Mouse (Mus musculus): Measurements from ENCODE around the gene Tatdn3. TPM values are rescaled to one million over a fixed set of nuclear protein-coding genes. Genes with fewer than 3 reads are reported as not detected.

Tatdn3 gene
- polyA plus RNA-seq, 1 experiment = 60.7 TPM

DNA sequence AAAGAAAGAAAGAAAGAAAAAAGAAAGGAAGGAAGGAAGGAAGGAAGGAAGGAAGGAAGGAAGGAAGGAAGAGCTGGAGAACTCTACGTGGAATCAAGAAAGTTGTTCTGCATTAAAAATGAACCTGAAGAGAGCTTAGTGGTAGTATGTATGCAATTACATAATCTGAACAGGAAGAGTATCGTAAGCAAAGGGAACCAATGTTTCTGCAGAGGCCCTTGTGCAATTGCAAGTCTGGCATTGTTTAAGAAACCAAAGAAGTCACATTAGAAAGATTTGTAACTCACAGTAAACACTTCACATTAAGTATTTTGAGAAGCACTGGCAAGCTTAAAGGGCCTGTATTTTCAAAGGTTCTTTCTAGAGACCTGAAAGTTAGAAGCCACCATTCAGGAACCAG is 39.6 kb downstream of the Tatdn3 start:
- Histone ChIP-seq H3K4me3 (ENCODE audit: insufficient read depth, low read length) (no peak overlapping the region), H3K4me1 (ENCODE audit: control insufficient read depth, insufficient read depth, low read length) (no peaks in the 10 kb centered on the region), H3K27ac (ENCODE audit: insufficient read depth, low read length) (no peak overlapping the region)
- TF ChIP-seq CTCF (IDR thresholded peaks at IDR 0.05; ENCODE audit: extremely low read depth, insufficient read depth, low read length) (no peak), POLR2A (IDR thresholded peaks at IDR 0.05; ENCODE audit: extremely low read depth, insufficient read depth, low read length) (no peak)

GRCm38 (mm10) chr1:191021016-191021415 is 41.7 kb downstream of the Tatdn3 start:
- no peak overlapping the region for H3K4me3 ChIP-seq (ENCODE audit: insufficient read depth, low read length)
- H3K4me1 ChIP-seq (ENCODE audit: control insufficient read depth, insufficient read depth, low read length) = no peaks in the 10 kb centered on the region
- H3K27ac ChIP-seq (ENCODE audit: insufficient read depth, low read length) = no peak overlapping the region
- TF ChIP-seq CTCF (IDR thresholded peaks at IDR 0.05; ENCODE audit: extremely low read depth, insufficient read depth, low read length) = no peak
- no peak for TF ChIP-seq POLR2A (IDR thresholded peaks at IDR 0.05; ENCODE audit: extremely low read depth, insufficient read depth, low read length)

DNA sequence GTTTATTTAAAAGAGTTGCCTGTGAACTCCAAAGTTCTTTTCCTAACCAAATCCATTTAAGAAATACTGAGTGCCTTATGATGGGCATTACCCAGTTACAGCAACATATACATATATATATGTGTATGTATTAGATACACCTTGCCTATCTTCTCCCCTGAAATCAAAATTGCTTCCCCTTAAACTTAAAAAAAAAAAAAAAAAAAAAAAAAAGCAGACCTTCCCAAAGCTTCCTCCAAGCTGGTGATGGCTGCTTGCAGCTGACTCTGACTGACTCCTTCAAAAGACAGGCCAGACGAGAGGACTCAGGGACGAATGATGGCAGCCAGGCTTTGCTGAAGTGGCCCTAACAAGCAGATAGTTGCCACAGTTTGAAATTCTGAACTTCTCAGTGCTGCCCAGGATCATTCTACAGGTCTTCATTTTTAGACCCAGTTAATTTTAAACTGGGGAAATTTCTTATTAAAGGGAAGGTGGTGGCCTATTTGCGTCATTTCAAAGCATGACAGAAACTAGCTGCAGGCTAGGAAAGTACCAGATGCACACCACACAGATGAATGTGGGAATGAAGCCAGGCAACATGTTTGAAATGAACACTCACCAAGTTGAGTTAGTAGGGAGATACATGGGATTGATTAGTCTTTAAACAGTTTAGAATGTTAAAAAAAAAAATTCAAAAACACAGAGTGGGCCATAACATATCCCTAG is 42.4 kb downstream of the Tatdn3 start:
- H3K27ac ChIP-seq (ENCODE audit: insufficient read depth, low read length) = no peak overlapping the region
- TF ChIP-seq POLR2A (IDR thresholded peaks at IDR 0.05; ENCODE audit: extremely low read depth, insufficient read depth, low read length) = no peak
- no peak for TF ChIP-seq CTCF (IDR thresholded peaks at IDR 0.05; ENCODE audit: extremely low read depth, insufficient read depth, low read length)

DNA sequence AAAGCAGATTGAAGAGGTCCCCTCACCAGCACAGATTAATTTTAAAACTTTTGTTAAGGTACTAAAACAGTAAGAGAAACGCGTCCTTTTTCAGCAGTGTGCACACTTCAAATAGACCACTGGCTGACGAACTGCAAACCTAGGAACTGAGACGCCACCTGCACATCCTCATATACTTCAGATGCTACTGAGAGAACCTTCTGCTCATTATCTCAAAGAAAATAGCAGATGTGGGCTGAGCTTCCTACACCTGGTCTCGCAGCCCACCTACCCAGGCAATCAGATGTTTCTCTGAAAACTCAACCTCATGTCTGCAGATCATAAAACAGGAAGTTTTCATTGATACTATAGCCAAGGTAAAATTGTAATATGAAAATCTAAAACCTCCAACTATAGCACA is 42.9 kb downstream of the Tatdn3 start:
- Histone ChIP-seq H3K4me1 (ENCODE audit: control insufficient read depth, insufficient read depth, low read length) (no peaks in the 10 kb centered on the region), H3K4me3 (ENCODE audit: insufficient read depth, low read length) (no peak overlapping the region), H3K27ac (ENCODE audit: insufficient read depth, low read length) (no peak overlapping the region)
- TF ChIP-seq CTCF (IDR thresholded peaks at IDR 0.05; ENCODE audit: extremely low read depth, insufficient read depth, low read length) (no peak), POLR2A (IDR thresholded peaks at IDR 0.05; ENCODE audit: extremely low read depth, insufficient read depth, low read length) (no peak)

More for the DNA sequence above, 42.4 kb downstream of the Tatdn3 start:
- H3K4me1 ChIP-seq (ENCODE audit: control insufficient read depth, insufficient read depth, low read length) = no peaks in the 10 kb centered on the region
- no peak overlapping the region for H3K4me3 ChIP-seq (ENCODE audit: insufficient read depth, low read length)

DNA sequence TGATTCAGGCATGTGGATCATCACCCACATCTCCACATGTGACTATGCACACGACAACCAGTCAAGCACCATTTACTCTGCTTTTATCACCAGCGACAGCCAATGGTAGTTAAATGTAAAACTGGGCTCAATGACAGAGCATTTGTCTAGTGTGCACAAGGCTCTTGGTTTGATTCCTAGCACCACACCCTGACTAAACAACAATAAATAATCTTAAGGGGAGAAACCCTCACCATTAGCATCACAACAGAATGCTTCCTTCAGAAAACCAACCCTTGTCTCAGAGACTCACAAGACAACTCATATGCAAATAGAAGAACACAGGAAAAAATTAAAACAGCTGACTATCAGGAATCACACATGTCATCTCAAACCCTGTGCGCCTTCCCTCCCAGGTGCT is 48.5 kb downstream of the Tatdn3 start:
- no peaks in the 10 kb centered on the region for H3K4me1 ChIP-seq (ENCODE audit: control insufficient read depth, insufficient read depth, low read length)
- no peak overlapping the region for H3K27ac ChIP-seq (ENCODE audit: insufficient read depth, low read length)
- H3K4me3 ChIP-seq (ENCODE audit: insufficient read depth, low read length) = no peak overlapping the region
- TF ChIP-seq POLR2A (IDR thresholded peaks at IDR 0.05; ENCODE audit: extremely low read depth, insufficient read depth, low read length) (no peak), CTCF (IDR thresholded peaks at IDR 0.05; ENCODE audit: extremely low read depth, insufficient read depth, low read length) (no peak)

DNA sequence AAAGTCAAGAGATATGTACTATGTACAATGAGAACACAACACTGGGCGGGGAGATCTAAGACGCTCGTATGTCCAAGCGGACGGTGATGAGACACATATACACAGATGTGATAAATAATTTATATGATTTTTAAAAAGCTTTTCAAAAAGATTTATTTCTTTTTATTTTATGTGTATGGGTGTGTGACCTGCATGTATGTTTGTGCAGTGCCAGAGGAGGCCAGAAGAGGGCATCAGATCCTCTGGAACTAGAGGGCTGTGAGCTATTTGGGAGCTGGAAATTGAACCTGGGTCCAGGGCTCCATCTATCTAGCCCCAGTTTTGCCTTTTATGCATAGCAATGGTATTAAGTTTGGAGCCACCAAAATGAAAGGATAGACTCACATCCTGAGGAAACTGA is 54.0 kb downstream of the Tatdn3 start:
- TF ChIP-seq POLR2A (IDR thresholded peaks at IDR 0.05; ENCODE audit: extremely low read depth, insufficient read depth, low read length) (no peak), CTCF (IDR thresholded peaks at IDR 0.05; ENCODE audit: extremely low read depth, insufficient read depth, low read length) (0 out of 2 replicates have a peak, but pooled peaks have one; percentile 17)
- Histone ChIP-seq H3K4me1 (ENCODE audit: control insufficient read depth, insufficient read depth, low read length) (no peaks in the 10 kb centered on the region), H3K4me3 (ENCODE audit: insufficient read depth, low read length) (no peak overlapping the region), H3K27ac (ENCODE audit: insufficient read depth, low read length) (no peak overlapping the region)

- H3K4me1 ChIP-seq (ENCODE audit: control insufficient read depth, insufficient read depth, low read length) = no peaks in the 10 kb centered on the region
- H3K4me3 ChIP-seq (ENCODE audit: insufficient read depth, low read length) = no peak overlapping the region
- peak; percentile 27; the same call in 1 of the 2 replicates for TF ChIP-seq CTCF (IDR thresholded peaks at IDR 0.05; ENCODE audit: extremely low read depth, insufficient read depth, low read length)
- TF ChIP-seq POLR2A (IDR thresholded peaks at IDR 0.05; ENCODE audit: extremely low read depth, insufficient read depth, low read length) = no peak
- no peak overlapping the region for H3K27ac ChIP-seq (ENCODE audit: insufficient read depth, low read length)
Observed at GRCm38 (mm10) chr1:191002201-191002600, 60.5 kb downstream of the Tatdn3 start.

DNA sequence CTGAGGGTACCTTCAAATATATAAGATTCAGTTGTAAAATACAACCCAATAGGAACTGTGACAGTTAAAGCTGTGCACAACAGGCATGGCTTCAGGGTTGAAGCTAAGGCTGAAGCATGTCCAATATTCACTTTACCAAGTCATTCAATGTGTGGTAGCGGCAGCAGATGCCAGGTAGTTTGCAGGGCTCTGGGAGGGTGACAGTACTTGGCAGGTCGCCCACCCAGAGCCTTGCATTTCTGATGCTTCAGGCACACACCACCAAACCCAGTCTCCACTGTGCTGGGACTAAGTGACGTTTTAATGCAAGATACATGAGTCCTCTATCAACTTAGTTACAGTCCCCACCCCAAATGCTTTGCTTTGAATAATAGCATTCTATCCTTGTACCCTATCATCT is 62.0 kb downstream of the Tatdn3 start:
- H3K4me3 ChIP-seq (ENCODE audit: insufficient read depth, low read length) = no peak overlapping the region
- H3K4me1 ChIP-seq (ENCODE audit: control insufficient read depth, insufficient read depth, low read length) = no peaks in the 10 kb centered on the region
- H3K27ac ChIP-seq (ENCODE audit: insufficient read depth, low read length) = no peak overlapping the region
- TF ChIP-seq CTCF (IDR thresholded peaks at IDR 0.05; ENCODE audit: extremely low read depth, insufficient read depth, low read length) (no peak), POLR2A (IDR thresholded peaks at IDR 0.05; ENCODE audit: extremely low read depth, insufficient read depth, low read length) (no peak)

DNA sequence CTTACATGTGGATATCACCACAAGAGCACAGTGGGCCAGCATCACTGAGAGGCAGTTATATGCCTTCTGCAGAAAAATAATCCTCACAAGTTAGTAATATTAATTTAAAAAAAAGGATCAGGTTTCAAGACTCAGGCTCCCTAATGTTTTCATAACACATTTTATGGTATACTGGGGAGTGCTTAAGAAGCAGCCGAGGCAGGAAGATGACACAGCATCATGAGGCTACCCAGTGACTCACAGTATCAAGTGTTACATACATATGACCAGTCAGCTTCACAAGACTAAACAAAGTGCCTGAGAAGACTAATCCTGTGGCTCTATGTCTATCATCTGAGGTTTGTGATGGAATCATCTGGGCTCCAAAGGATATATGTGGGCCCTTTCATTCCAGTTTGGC is 64.7 kb downstream of the Tatdn3 start:
- no peak for TF ChIP-seq CTCF (IDR thresholded peaks at IDR 0.05; ENCODE audit: extremely low read depth, insufficient read depth, low read length)
- TF ChIP-seq POLR2A (IDR thresholded peaks at IDR 0.05; ENCODE audit: extremely low read depth, insufficient read depth, low read length) = no peak
- no peak overlapping the region for H3K27ac ChIP-seq (ENCODE audit: insufficient read depth, low read length)
- no peak overlapping the region for H3K4me3 ChIP-seq (ENCODE audit: insufficient read depth, low read length)
- no peaks in the 10 kb centered on the region for H3K4me1 ChIP-seq (ENCODE audit: control insufficient read depth, insufficient read depth, low read length)

DNA sequence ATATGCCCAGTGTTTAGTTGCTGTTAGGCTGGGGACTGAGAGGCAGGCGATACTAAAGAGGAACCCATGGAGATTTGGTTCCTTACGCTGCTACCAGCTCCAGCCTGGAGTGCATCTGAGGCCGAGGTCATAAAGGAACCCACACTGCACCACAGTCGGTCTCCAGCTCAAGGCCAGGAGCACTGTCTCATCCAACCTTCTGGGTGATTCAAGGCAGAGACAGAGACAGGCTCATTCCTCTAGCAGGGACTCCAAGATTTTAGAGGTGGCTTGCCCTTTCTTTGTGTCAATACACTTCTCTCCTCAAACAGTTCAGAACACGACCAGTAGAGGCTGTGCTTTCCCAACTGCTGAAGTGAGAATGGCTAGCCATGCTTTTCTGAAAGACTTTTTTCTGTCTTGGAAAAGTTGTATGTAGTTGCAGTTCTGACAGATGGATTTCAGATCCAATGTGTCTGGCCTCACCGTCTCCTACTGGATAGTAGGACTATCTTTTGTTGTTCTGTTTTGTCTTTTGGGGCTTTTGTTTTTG is 66.3 kb downstream of the Tatdn3 start:
- Histone ChIP-seq H3K27ac (ENCODE audit: insufficient read depth, low read length) (no peak overlapping the region), H3K4me3 (ENCODE audit: insufficient read depth, low read length) (no peak overlapping the region), H3K4me1 (ENCODE audit: control insufficient read depth, insufficient read depth, low read length) (no peaks in the 10 kb centered on the region)
- TF ChIP-seq POLR2A (IDR thresholded peaks at IDR 0.05; ENCODE audit: extremely low read depth, insufficient read depth, low read length) (no peak), CTCF (IDR thresholded peaks at IDR 0.05; ENCODE audit: extremely low read depth, insufficient read depth, low read length) (peak; percentile 29; the same call in 1 of the 2 replicates)

Other genes starting within 250 kb of the Tatdn3 start
- 26.1 and 30.7 TPM in 2 replicates for gene Rps6kc1, start 151.2 kb downstream of the Tatdn3 start, polyA plus RNA-seq (2012; rRNA removed)
- 57.3 and 61.5 TPM in 2 replicates for gene Angel2, start 137.8 kb downstream of the Tatdn3 start, polyA plus RNA-seq (2012; rRNA removed)
- 1.9 and 2.0 TPM in 2 replicates for gene Vash2, start 83.6 kb downstream of the Tatdn3 start, polyA plus RNA-seq (2012; rRNA removed)
- 16.9 and 17.0 TPM in 2 replicates for gene Flvcr1, start 36.8 kb downstream of the Tatdn3 start, polyA plus RNA-seq (2012; rRNA removed)
- not detected in 2 replicates for gene Spata45, start 26.3 kb downstream of the Tatdn3 start, polyA plus RNA-seq (2012; rRNA removed)
- gene Nsl1, start 80 bp upstream of the Tatdn3 start, polyA plus RNA-seq (2012; rRNA removed) = 0.52 and 0.61 TPM in 2 replicates
- 3.2 and 4.8 TPM in 2 replicates for gene Batf3, start 34.9 kb upstream of the Tatdn3 start, polyA plus RNA-seq (2012; rRNA removed)
- not detected in 2 replicates for gene Fam71a, start 101.9 kb upstream of the Tatdn3 start, polyA plus RNA-seq (2012; rRNA removed)
- 0.72 and 0.73 TPM in 2 replicates for gene Atf3, start 155.1 kb upstream of the Tatdn3 start, polyA plus RNA-seq (2012; rRNA removed)

All from cortical plate, adult 2 months (tissue).